Mouse (Mus musculus) olfactory bulb, adult 2 months (tissue): Measurements from ENCODE around the gene Kdm1b.

Source experiments
- CTCF ChIP-seq: fragments of 200-500 bp; IDR thresholded peaks from 2 replicates; pipeline ENCODE4 v1.5.1; 2012; ENCODE audit warnings: low read depth, mild to moderate bottlenecking, low read length, moderate library complexity; ENCODE audit not compliant: insufficient read depth
- POLR2A ChIP-seq: fragments of 200-500 bp; IDR thresholded peaks from 2 replicates; pipeline ENCODE4 v1.6.1; 2012; ENCODE audit warnings: mild to moderate bottlenecking, low read depth, low read length, moderate library complexity; ENCODE audit not compliant: insufficient read depth

DNA sequence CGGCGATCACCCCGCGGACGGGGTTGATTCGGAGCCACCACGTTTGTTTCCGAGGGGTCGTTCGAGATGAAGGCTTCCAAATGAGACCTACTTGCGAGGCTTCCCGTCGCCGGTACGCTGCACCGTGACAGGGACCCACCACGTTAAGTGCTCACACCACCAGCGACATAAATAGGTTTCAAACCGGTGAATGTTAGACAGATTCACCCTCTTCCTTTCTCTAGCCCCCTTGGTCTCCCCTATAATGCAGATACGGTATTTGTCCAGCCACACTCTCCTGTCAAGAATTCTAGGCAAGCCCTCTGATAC is 63.2 kb downstream of the Kdm1b start:
- no peak for TF ChIP-seq CTCF
- TF ChIP-seq POLR2A, result no peak
